Mouse (Mus musculus) heart, postnatal 0 days (tissue): ENCODE measurements around the gene Tcte3.
"Not testable (repeated sequence)": the region's sequence is repeated elsewhere in the genome, so short reads cannot be mapped to it uniquely, and the experiment has no call there.

Experiments
- CTCF ChIP-seq: IDR thresholded peaks from 2 replicates; pipeline ENCODE4 v1.5.1; 2016; ENCODE audit warnings: antibody characterized with exemption, control low read depth, low read depth
- EP300 ChIP-seq: IDR thresholded peaks from 2 replicates; pipeline ENCODE4 v1.6.1; 2016; ENCODE audit warnings: antibody characterized with exemption, low read depth

- TF ChIP-seq CTCF, EP300: not testable (repeated sequence)
These were observed 11.5 kb upstream of the Tcte3 start for GRCm38 (mm10) chr17:15052766-15053165.
